Mouse (Mus musculus): Measurements from ENCODE around the gene Npas2. TPM values are rescaled to one million over a fixed set of nuclear protein-coding genes. Genes with fewer than 3 reads are reported as not detected.

The Npas2 gene
- total and polyA plus RNA-seq, 3 experiments = 1.8 to 10.0 (median 3.7) TPM

DNA sequence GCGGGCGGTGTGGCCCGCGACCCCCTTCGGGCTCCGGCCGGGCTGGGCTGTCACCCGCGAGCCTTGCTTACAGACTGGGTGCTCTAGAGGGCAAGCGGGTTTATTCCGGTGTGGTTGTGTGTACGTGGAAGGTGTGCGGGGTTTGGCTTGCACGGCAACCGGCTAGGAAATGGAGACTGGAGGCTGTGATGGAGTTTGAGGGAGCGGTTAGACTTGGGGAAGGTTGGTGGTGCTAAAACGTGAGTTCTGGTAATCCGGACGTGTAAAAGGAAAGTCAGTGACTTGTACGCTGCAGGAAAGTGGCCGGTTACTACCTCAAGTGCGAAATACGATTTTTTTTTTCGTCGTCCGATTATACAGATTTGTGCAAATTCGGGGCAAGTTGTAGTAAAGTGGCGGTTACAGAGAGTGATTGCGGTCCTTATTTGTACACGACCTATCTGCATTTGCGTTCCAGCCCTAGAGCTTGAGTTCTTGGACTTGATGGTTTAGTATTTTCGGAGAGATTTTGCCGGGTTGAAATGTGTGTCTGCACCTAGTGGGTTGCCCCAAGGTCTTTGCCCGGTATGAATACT lies 174.8 kb downstream of the Npas2 start:
- peaks cover 3% of the 10 kb centered on the region for H3K4me1 ChIP-seq (ENCODE audit: control insufficient read depth, insufficient read depth, low read length)
- H3K27ac ChIP-seq = peak overlapping the region; percentile 89
- no peaks in the 10 kb centered on the region for H3K27me3 ChIP-seq (ENCODE audit: control insufficient read depth, insufficient read depth, low read length)
- no peaks in the 10 kb centered on the region for H3K79me2 ChIP-seq (replicated peaks; ENCODE audit: control insufficient read depth, insufficient read depth, low read length)
- TF ChIP-seq EP300 (IDR thresholded peaks at IDR 0.05; ENCODE audit: insufficient read depth, low read depth, low read length) (no peak), POLR2A (IDR thresholded peaks at IDR 0.05; ENCODE audit: insufficient read depth, low read depth, low read length) (no peak), CTCF (IDR thresholded peaks at IDR 0.05) (no peak)
- peaks cover 9% of the 10 kb centered on the region for H3K36me3 ChIP-seq (ENCODE audit: control insufficient read depth, insufficient read depth, low read length)
- no peak for DNase-seq
- peak overlapping the region; percentile 91 for H3K9ac ChIP-seq (ENCODE audit: low read depth, low read length)
- peak overlapping the region; percentile 92 for H3K4me3 ChIP-seq
- intact Hi-C loops (cut with DNase I) = no loop called here
- WGBS = under 1% methylated on average over 34 of the region's 34 CpGs

GRCm38 (mm10) chr1:39370431-39370830 lies 176.9 kb downstream of the Npas2 start:
- DNase-seq = no peak
- Histone ChIP-seq H3K36me3 (ENCODE audit: control insufficient read depth, insufficient read depth, low read length) (peaks cover 9% of the 10 kb centered on the region), H3K4me3 (no peak overlapping the region), H3K27me3 (ENCODE audit: control insufficient read depth, insufficient read depth, low read length) (no peaks in the 10 kb centered on the region), H3K9ac (ENCODE audit: low read depth, low read length) (no peak overlapping the region), H3K27ac (no peak overlapping the region), H3K4me1 (ENCODE audit: control insufficient read depth, insufficient read depth, low read length) (peaks cover 3% of the 10 kb centered on the region), H3K79me2 (replicated peaks; ENCODE audit: control insufficient read depth, insufficient read depth, low read length) (no peaks in the 10 kb centered on the region)
- intact Hi-C loops (cut with DNase I) = no loop called here
- WGBS = 69% methylated on average over 6 of the region's 6 CpGs
- no peak for TF ChIP-seq POLR2A (IDR thresholded peaks at IDR 0.05; ENCODE audit: insufficient read depth, low read depth, low read length)
- TF ChIP-seq CTCF (IDR thresholded peaks at IDR 0.05) = no peak
- TF ChIP-seq EP300 (IDR thresholded peaks at IDR 0.05; ENCODE audit: insufficient read depth, low read depth, low read length) = no peak

- no peak for DNase-seq
- intact Hi-C loops (cut with DNase I) = no loop called here
- H3K36me3 ChIP-seq (ENCODE audit: control insufficient read depth, insufficient read depth, low read length) = peaks cover 9% of the 10 kb centered on the region
- 57% methylated on average over 8 of the region's 8 CpGs for WGBS
- peaks cover 1% of the 10 kb centered on the region; the same call in 1 of the 2 replicates for H3K4me1 ChIP-seq (ENCODE audit: control insufficient read depth, insufficient read depth, low read length)
- H3K79me2 ChIP-seq (replicated peaks; ENCODE audit: control insufficient read depth, insufficient read depth, low read length) = no peaks in the 10 kb centered on the region
- no peak overlapping the region for H3K4me3 ChIP-seq
- no peaks in the 10 kb centered on the region for H3K27me3 ChIP-seq (ENCODE audit: control insufficient read depth, insufficient read depth, low read length)
- no peak overlapping the region for H3K9ac ChIP-seq (ENCODE audit: low read depth, low read length)
- H3K27ac ChIP-seq = no peak overlapping the region
- TF ChIP-seq POLR2A (IDR thresholded peaks at IDR 0.05; ENCODE audit: insufficient read depth, low read depth, low read length) (no peak), CTCF (IDR thresholded peaks at IDR 0.05) (no peak), EP300 (IDR thresholded peaks at IDR 0.05; ENCODE audit: insufficient read depth, low read depth, low read length) (no peak)
Observed at GRCm38 (mm10) chr1:39372220-39372843, 178.8 kb downstream of the Npas2 start.

- DNase-seq = no peak
- H3K27ac ChIP-seq = no peak overlapping the region
- TF ChIP-seq CTCF (IDR thresholded peaks at IDR 0.05) (no peak), EP300 (IDR thresholded peaks at IDR 0.05; ENCODE audit: insufficient read depth, low read depth, low read length) (no peak), POLR2A (IDR thresholded peaks at IDR 0.05; ENCODE audit: insufficient read depth, low read depth, low read length) (no peak; the same call in 1 of the 2 replicates)
- no peak overlapping the region for H3K4me3 ChIP-seq
- H3K4me1 ChIP-seq (ENCODE audit: control insufficient read depth, insufficient read depth, low read length) = peaks cover 1% of the 10 kb centered on the region; the same call in 1 of the 2 replicates
- 74% methylated on average over 4 of the region's 4 CpGs for WGBS
- no peaks in the 10 kb centered on the region for H3K27me3 ChIP-seq (ENCODE audit: control insufficient read depth, insufficient read depth, low read length)
- H3K9ac ChIP-seq (ENCODE audit: low read depth, low read length) = no peak overlapping the region
- no peaks in the 10 kb centered on the region for H3K79me2 ChIP-seq (replicated peaks; ENCODE audit: control insufficient read depth, insufficient read depth, low read length)
- peaks cover 9% of the 10 kb centered on the region for H3K36me3 ChIP-seq (ENCODE audit: control insufficient read depth, insufficient read depth, low read length)
- intact Hi-C loops (cut with DNase I) = no loop called here
Observed at GRCm38 (mm10) chr1:39373378-39373777, 179.8 kb downstream of the Npas2 start.

DNA sequence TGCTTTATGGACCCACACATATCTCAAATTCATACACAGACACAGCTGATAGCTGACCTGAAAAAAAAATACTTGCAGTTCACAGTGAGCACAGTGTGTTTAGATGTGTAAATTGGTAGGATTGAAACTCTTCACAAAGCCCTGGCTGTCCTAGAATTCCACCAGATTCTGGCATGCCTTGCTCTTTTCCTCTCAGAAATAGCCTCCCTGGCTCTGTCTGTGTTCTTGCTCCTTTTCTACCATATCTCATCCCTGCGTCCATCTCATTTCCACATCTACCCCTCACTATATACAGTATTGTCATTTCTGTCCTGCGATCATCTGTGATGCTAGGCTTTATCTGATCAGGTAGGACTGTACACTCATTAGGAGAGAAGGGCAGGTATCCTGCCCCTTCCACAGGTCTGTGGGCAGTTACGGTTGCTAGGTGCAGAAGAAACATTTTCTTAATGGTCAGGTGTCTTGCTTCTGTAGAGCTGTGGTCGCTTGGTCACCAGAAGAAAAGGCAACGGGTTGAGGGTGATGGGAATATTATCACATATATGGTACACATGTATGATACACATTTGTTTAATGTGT lies 180.8 kb downstream of the Npas2 start:
- intact Hi-C loops (cut with DNase I) = no loop called here

GRCm38 (mm10) chr1:39376121-39376520 lies 182.6 kb downstream of the Npas2 start:
- TF ChIP-seq POLR2A (IDR thresholded peaks at IDR 0.05; ENCODE audit: insufficient read depth, low read depth, low read length) = no peak
- H3K9ac ChIP-seq (ENCODE audit: low read depth, low read length) = no peak overlapping the region
- DNase-seq = no peak
- no peaks in the 10 kb centered on the region for H3K4me1 ChIP-seq (ENCODE audit: control insufficient read depth, insufficient read depth, low read length)
- no peaks in the 10 kb centered on the region for H3K36me3 ChIP-seq (ENCODE audit: control insufficient read depth, insufficient read depth, low read length)
- no peaks in the 10 kb centered on the region for H3K27me3 ChIP-seq (ENCODE audit: control insufficient read depth, insufficient read depth, low read length)
- WGBS = 86% methylated on average over 7 of the region's 7 CpGs
- H3K79me2 ChIP-seq (replicated peaks; ENCODE audit: control insufficient read depth, insufficient read depth, low read length) = no peaks in the 10 kb centered on the region
- no peak overlapping the region for H3K27ac ChIP-seq
- no peak overlapping the region for H3K4me3 ChIP-seq
- intact Hi-C loops (cut with DNase I) = no loop called here

More for the DNA sequence above, 180.8 kb downstream of the Npas2 start:
- TF ChIP-seq EP300 (IDR thresholded peaks at IDR 0.05; ENCODE audit: insufficient read depth, low read depth, low read length) = no peak
- TF ChIP-seq POLR2A (IDR thresholded peaks at IDR 0.05; ENCODE audit: insufficient read depth, low read depth, low read length) = no peak
- no peak for TF ChIP-seq CTCF (IDR thresholded peaks at IDR 0.05)
- H3K4me1 ChIP-seq (ENCODE audit: control insufficient read depth, insufficient read depth, low read length) = peaks cover 1% of the 10 kb centered on the region; the same call in 1 of the 2 replicates
- no peak overlapping the region for H3K27ac ChIP-seq
- no peak overlapping the region for H3K9ac ChIP-seq (ENCODE audit: low read depth, low read length)
- 77% methylated on average over 5 of the region's 5 CpGs for WGBS
- no peaks in the 10 kb centered on the region for H3K79me2 ChIP-seq (replicated peaks; ENCODE audit: control insufficient read depth, insufficient read depth, low read length)
- no peak overlapping the region for H3K4me3 ChIP-seq
- peaks cover 6% of the 10 kb centered on the region for H3K36me3 ChIP-seq (ENCODE audit: control insufficient read depth, insufficient read depth, low read length)
- no peaks in the 10 kb centered on the region for H3K27me3 ChIP-seq (ENCODE audit: control insufficient read depth, insufficient read depth, low read length)
- no peak for DNase-seq

Data from heart, adult 2 months (tissue).